Mouse (Mus musculus) stomach, embryonic 16.5 days (tissue): ENCODE results near the gene Gm49388. TPM values are rescaled to one million over a fixed set of nuclear protein-coding genes. Genes with fewer than 3 reads are reported as not detected.
"Not testable (repeated sequence)": the region's sequence is repeated elsewhere in the genome, so short reads cannot be mapped to it uniquely, and the experiment has no call there.

Experiments used
- ATAC-seq: fragments of 200-750 bp; cut with Nextera tagmentation; 2 replicates; pipeline ENCODE4 v1.8.0; 2017; ENCODE audit warnings: moderate number of reproducible peaks, moderate TSS enrichment; ENCODE audit not compliant: insufficient read depth, low FRiP score
- H3K27ac ChIP-seq: fragments of 300-500 bp; sonication (generic); 2 replicates; pipeline ENCODE4 v1.5.1; 2014; ENCODE audit warnings: low read length
- H3K27me3 ChIP-seq: fragments of 300-500 bp; sonication (generic); 2 replicates; pipeline ENCODE4 v1.6.1; 2014; ENCODE audit warnings: low read length, control low read depth, mixed read lengths; ENCODE audit not compliant: control insufficient read depth, insufficient read depth
- H3K36me3 ChIP-seq: fragments of 300-500 bp; sonication (generic); 2 replicates; pipeline ENCODE4 v1.6.1; 2014; ENCODE audit warnings: low read length; ENCODE audit not compliant: control insufficient read depth, insufficient read depth
- H3K4me1 ChIP-seq: fragments of 300-500 bp; sonication (generic); 2 replicates; pipeline ENCODE4 v1.6.1; 2014; ENCODE audit warnings: low read length, control low read depth, mixed read lengths; ENCODE audit not compliant: control insufficient read depth, insufficient read depth
- H3K4me2 ChIP-seq: fragments of 300-500 bp; sonication (generic); 2 replicates; pipeline ENCODE4 v1.6.1; 2014; ENCODE audit warnings: low read depth, low read length, mixed read lengths
- H3K4me3 ChIP-seq: fragments of 300-500 bp; sonication (generic); replicated peaks from 2 replicates; pipeline ENCODE4 v1.5.1; 2014; ENCODE audit warnings: mild to moderate bottlenecking, low read length
- H3K9ac ChIP-seq: fragments of 300-500 bp; sonication (generic); 2 replicates; pipeline ENCODE4 v1.6.1; 2014; ENCODE audit warnings: low read length
- H3K9me3 ChIP-seq: fragments of 300-500 bp; sonication (generic); replicated peaks from 2 replicates; pipeline ENCODE4 v1.6.1; 2016; ENCODE audit warnings: low read length, control low read depth; ENCODE audit not compliant: control insufficient read depth
- WGBS: fragments of 180-500 bp; shearing (Covaris S2); extraction: QIAGEN DNeasy Blood & Tissue Kit; methylation state at CpG from one replicate; pipeline ENCODE4 v1.1.7; 2014; 5-methylcytosine and 5-hydroxymethylcytosine counted together
- polyA plus RNA-seq: library from polyadenylated mRNA; unstranded; fragments of >200 nt; fragmentation: Nextera tagmentation; extraction: Ambion mirVana; gene quantifications from 2 replicates; pipeline ENCODE4 v1.2.1, GENCODE M21; 2015

The Gm49388 gene
- polyA plus RNA-seq, 1 experiment from 2014 or later: not detected

- Histone ChIP-seq H3K36me3 (no peaks in the 10 kb centered on the region), H3K27ac (no peak overlapping the region), H3K9me3 (no peaks in the 10 kb centered on the region), H3K4me2 (no peak overlapping the region), H3K27me3 (no peaks in the 10 kb centered on the region), H3K4me1 (peaks cover 3% of the 10 kb centered on the region; the same call in 1 of the 2 replicates), H3K4me3 (no peak overlapping the region), H3K9ac (no peak overlapping the region)
- WGBS: 87% methylated on average over 5 of the region's 5 CpGs
- ATAC-seq: no peak
Measured at GRCm38 (mm10) chr7:127817776-127818175, 32.4 kb downstream of the Gm49388 start.

GRCm38 (mm10) chr7:127820836-127821509 is 35.6 kb downstream of the Gm49388 start:
- Histone ChIP-seq H3K4me3 (no peak overlapping the region), H3K9me3 (no peaks in the 10 kb centered on the region), H3K27ac (no peak overlapping the region), H3K36me3 (no peaks in the 10 kb centered on the region), H3K4me2 (no peak overlapping the region), H3K9ac (no peak overlapping the region), H3K4me1 (peaks cover 7% of the 10 kb centered on the region; the same call in 1 of the 2 replicates), H3K27me3 (no peaks in the 10 kb centered on the region)
- ATAC-seq: no peak
- 55% methylated on average over 13 of the region's 13 CpGs for WGBS

- Histone ChIP-seq H3K9me3 (no peaks in the 10 kb centered on the region), H3K4me1 (0 out of 2 replicates have a peak, but pooled peaks cover 7% of the 10 kb centered on the region), H3K4me2 (no peak overlapping the region), H3K27ac (no peak overlapping the region), H3K27me3 (no peaks in the 10 kb centered on the region), H3K36me3 (no peaks in the 10 kb centered on the region), H3K4me3 (no peak overlapping the region), H3K9ac (no peak overlapping the region)
- 84% methylated on average over 3 of the region's 3 CpGs for WGBS
- no peak for ATAC-seq
Measured at GRCm38 (mm10) chr7:127822494-127822893, 37.1 kb downstream of the Gm49388 start.

GRCm38 (mm10) chr7:127823236-127824171 is 38.1 kb downstream of the Gm49388 start:
- Histone ChIP-seq H3K27me3 (no peaks in the 10 kb centered on the region), H3K36me3 (no peaks in the 10 kb centered on the region), H3K4me3 (peak overlapping the region; percentile 61), H3K9me3 (no peaks in the 10 kb centered on the region), H3K9ac (peak overlapping the region; percentile 85), H3K4me1 (0 out of 2 replicates have a peak, but pooled peaks cover 7% of the 10 kb centered on the region), H3K4me2 (peak overlapping the region; percentile 63), H3K27ac (no peak overlapping the region)
- ATAC-seq: 0 out of 2 replicates have a peak, but pooled peaks have one; percentile 8
- 68% methylated on average over 11 of the region's 11 CpGs for WGBS

GRCm38 (mm10) chr7:127824176-127824871 is 38.9 kb downstream of the Gm49388 start, which contains the start of the genes Stx4a and Stx1b:
Stx4a (plus strand) TSS chr7:127824294.
Stx1b (minus strand) TSS chr7:127824549.
- no peaks in the 10 kb centered on the region for H3K9me3 ChIP-seq
- H3K4me1 ChIP-seq: 0 out of 2 replicates have a peak, but pooled peaks cover 7% of the 10 kb centered on the region
- no peaks in the 10 kb centered on the region for H3K27me3 ChIP-seq
- H3K4me3 ChIP-seq: peak within 1 kb of the TSS; percentile 61
- WGBS: 5% methylated on average over 34 of the region's 38 CpGs
- ATAC-seq: peak; percentile 49
- peak within 1 kb of the TSS; percentile 63 for H3K4me2 ChIP-seq
- peak within 1 kb of the TSS; percentile 85 for H3K9ac ChIP-seq
- no peak within 1 kb of the TSS for H3K27ac ChIP-seq
- no peaks in the 10 kb centered on the region for H3K36me3 ChIP-seq

GRCm38 (mm10) chr7:127835550-127835949 is 50.1 kb downstream of the Gm49388 start:
- no peaks in the 10 kb centered on the region for H3K27me3 ChIP-seq
- no peak overlapping the region for H3K4me2 ChIP-seq
- no peak for ATAC-seq
- no peak overlapping the region for H3K27ac ChIP-seq
- H3K9me3 ChIP-seq: no peaks in the 10 kb centered on the region
- H3K4me3 ChIP-seq: no peak overlapping the region
- 76% methylated on average over 2 of the region's 2 CpGs for WGBS
- H3K36me3 ChIP-seq: no peaks in the 10 kb centered on the region
- H3K9ac ChIP-seq: no peak overlapping the region
- H3K4me1 ChIP-seq: no peaks in the 10 kb centered on the region

- Histone ChIP-seq H3K36me3 (no peaks in the 10 kb centered on the region), H3K4me2 (no peak overlapping the region), H3K9me3 (no peaks in the 10 kb centered on the region), H3K9ac (no peak overlapping the region), H3K4me1 (0 out of 2 replicates have a peak, but pooled peaks cover under 1% of the 10 kb centered on the region), H3K27me3 (no peaks in the 10 kb centered on the region), H3K4me3 (no peak overlapping the region), H3K27ac (no peak overlapping the region)
- ATAC-seq: no peak
- 83% methylated on average over 5 of the region's 5 CpGs for WGBS
Measured at GRCm38 (mm10) chr7:127837473-127837872, 52.1 kb downstream of the Gm49388 start.

GRCm38 (mm10) chr7:127837878-127838277 is 52.5 kb downstream of the Gm49388 start:
- not testable (repeated sequence) for H3K4me3 ChIP-seq, H3K9me3 ChIP-seq, H3K9ac ChIP-seq, H3K4me1 ChIP-seq, ATAC-seq, H3K4me2 ChIP-seq, H3K27ac ChIP-seq, H3K27me3 ChIP-seq, H3K36me3 ChIP-seq
- 73% methylated on average over 4 of the region's 4 CpGs for WGBS
